Mouse (Mus musculus) layer of hippocampus, adult 9-11 months (tissue): ENCODE measurements at regions not wholly inside any gene's neighbourhood (a gene's known extent, or its start where the extent isn't known, plus 50 kb on each side); places are given as distances from the start of the nearest gene placed in this dataset.
A peak's percentile ranks its signal among the peaks of the same experiment; 100 is the strongest.
"Not testable (repeated sequence)": the region's sequence is repeated elsewhere in the genome, so short reads cannot be mapped to it uniquely, and the experiment has no call there.

ENCODE experiments used
- DNase-seq: peaks from one replicate; pipeline ENCODE4 v3.0.0; 2022

- DNase-seq: no peak
Observed at GRCm38 (mm10) chr9:53045788-53046187, 202.1 kb downstream of the Ddx10 start.

- DNase-seq: peak; percentile 54
Observed at GRCm38 (mm10) chr9:53033797-53034196, 214.1 kb downstream of the Ddx10 start.

GRCm38 (mm10) chr9:53022096-53022495, 225.8 kb downstream of the Ddx10 start:
- no peak for DNase-seq

- no peak for DNase-seq
Observed at GRCm38 (mm10) chr9:53010741-53011140, 237.1 kb downstream of the Ddx10 start.

- DNase-seq: no peak
Observed at GRCm38 (mm10) chr9:53007395-53007794, 240.5 kb downstream of the Ddx10 start.

GRCm38 (mm10) chr9:53006085-53006484, 241.8 kb downstream of the Ddx10 start:
- no peak for DNase-seq

GRCm38 (mm10) chr9:53004253-53004978, 243.4 kb downstream of the Ddx10 start:
- no peak for DNase-seq

- no peak for DNase-seq
Observed at GRCm38 (mm10) chr9:52976041-52976440, 271.8 kb downstream of the Ddx10 start.

GRCm38 (mm10) chr9:52965631-52966030, 282.2 kb downstream of the Ddx10 start:
- DNase-seq: peak; percentile 33

GRCm38 (mm10) chr9:52959668-52960067, 280.1 kb upstream of the AI593442 start:
- DNase-seq: peak; percentile 51

GRCm38 (mm10) chr9:52957245-52957644, 277.7 kb upstream of the AI593442 start:
- DNase-seq: no peak

- DNase-seq: no peak
Observed at GRCm38 (mm10) chr9:52944081-52944480, 264.5 kb upstream of the AI593442 start.

- DNase-seq: no peak
Observed at GRCm38 (mm10) chr9:52941637-52941983, 262.0 kb upstream of the AI593442 start.

- no peak for DNase-seq
Observed at GRCm38 (mm10) chr9:52940964-52941636, 261.5 kb upstream of the AI593442 start.

- DNase-seq: no peak
Observed at GRCm38 (mm10) chr9:52935082-52935481, 255.5 kb upstream of the AI593442 start.

GRCm38 (mm10) chr9:52917516-52917915, 237.9 kb upstream of the AI593442 start:
- peak; percentile 13 for DNase-seq

GRCm38 (mm10) chr9:52888653-52889052, 209.1 kb upstream of the AI593442 start:
- not testable (repeated sequence) for DNase-seq

- not testable (repeated sequence) for DNase-seq
Observed at GRCm38 (mm10) chr9:52887997-52888396, 208.4 kb upstream of the AI593442 start.

GRCm38 (mm10) chr9:52867236-52867635, 187.7 kb upstream of the AI593442 start:
- DNase-seq: no peak

- no peak for DNase-seq
Observed at GRCm38 (mm10) chr9:52860327-52860726, 180.7 kb upstream of the AI593442 start.

- DNase-seq: peak; percentile 58
Observed at GRCm38 (mm10) chr9:52858411-52858810, 178.8 kb upstream of the AI593442 start.

- DNase-seq: no peak
Observed at GRCm38 (mm10) chr9:52853338-52853737, 173.8 kb upstream of the AI593442 start.

- DNase-seq: peak; percentile 71
Observed at GRCm38 (mm10) chr9:52850552-52850951, 171.0 kb upstream of the AI593442 start.

GRCm38 (mm10) chr9:52849931-52850330, 170.4 kb upstream of the AI593442 start:
- DNase-seq: peak; percentile 49

GRCm38 (mm10) chr9:52841105-52841504, 161.5 kb upstream of the AI593442 start:
- peak; percentile 28 for DNase-seq
